Mouse (Mus musculus): ENCODE measurements around the gene Nrip1. TPM values are rescaled to one million over a fixed set of nuclear protein-coding genes. Genes with fewer than 3 reads are reported as not detected.
A peak's percentile ranks its signal among the peaks of the same experiment; 100 is the strongest.

Nrip1 gene
- 36.9 and 37.2 TPM in 2 replicates for polyA plus RNA-seq (2016; fragmentation: Nextera tagmentation; extraction: Ambion mirVana)

DNA sequence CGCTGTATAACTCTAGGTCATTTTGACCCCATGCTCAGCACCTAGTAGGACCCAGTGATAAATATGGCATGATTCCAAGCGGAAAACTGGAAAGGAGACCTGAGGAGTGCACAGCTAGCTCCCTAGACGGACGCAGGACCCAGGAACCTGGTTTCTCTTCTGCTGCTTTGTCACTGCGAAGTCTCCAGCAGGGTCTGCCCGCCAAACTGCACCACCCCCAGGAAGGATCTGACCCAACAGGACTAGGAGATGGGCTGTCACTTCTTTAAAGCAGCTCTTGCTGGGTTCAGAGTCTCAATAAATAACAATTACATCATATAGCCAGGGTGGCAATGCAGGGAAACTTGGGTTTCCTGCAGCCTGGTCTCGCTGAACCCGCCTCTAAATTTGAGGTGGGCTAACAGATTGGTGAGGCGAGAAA, at the start of gene Nrip1:
TSS of gene Nrip1 (minus strand) at position 157 of the 421 bp plus-strand sequence.
- no peaks in the 10 kb centered on the region for H3K36me3 ChIP-seq
- H3K9me3 ChIP-seq = no peaks in the 10 kb centered on the region
- H3K27me3 ChIP-seq = no peaks in the 10 kb centered on the region
- H3K4me2 ChIP-seq = peak within 1 kb of the TSS; percentile 71
- ATAC-seq (ENCODE audit: insufficient number of reproducible peaks, insufficient read depth, low FRiP score, low TSS enrichment, low read depth) = no peak
- 1% methylated on average over 9 of the region's 9 CpGs for WGBS
- peak within 1 kb of the TSS; percentile 97 for H3K9ac ChIP-seq (replicated peaks)
- peak within 1 kb of the TSS; percentile 99 for H3K27ac ChIP-seq
- peaks cover 19% of the 10 kb centered on the region for H3K4me1 ChIP-seq (replicated peaks)
- peak within 1 kb of the TSS; percentile 87 for H3K4me3 ChIP-seq (replicated peaks)

DNA sequence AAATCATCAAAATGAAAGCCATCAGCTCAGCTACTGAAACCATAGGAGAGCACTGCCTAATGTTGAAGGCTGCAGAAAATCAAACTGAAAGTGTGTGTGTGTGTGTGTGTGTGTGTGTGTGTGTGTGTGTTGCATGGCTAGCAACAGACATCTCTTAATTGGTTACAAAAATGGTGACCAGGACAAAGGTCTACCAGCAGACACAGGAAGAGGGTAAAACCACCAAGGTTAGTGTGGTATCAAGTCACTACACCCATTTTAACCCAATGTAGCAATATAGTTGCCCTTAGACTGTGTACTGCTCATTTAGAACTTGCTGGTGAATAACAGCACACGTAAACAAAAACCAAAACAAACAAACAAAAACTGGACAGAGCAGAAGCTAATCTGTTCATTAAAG, 48.9 kb upstream of the Nrip1 start:
- Histone ChIP-seq H3K27ac (no peak overlapping the region), H3K27me3 (0 out of 2 replicates have a peak, but pooled peaks cover 2% of the 10 kb centered on the region), H3K4me2 (no peak overlapping the region), H3K4me1 (replicated peaks) (no peaks in the 10 kb centered on the region), H3K9ac (replicated peaks) (no peak overlapping the region), H3K9me3 (no peaks in the 10 kb centered on the region), H3K4me3 (replicated peaks) (no peak overlapping the region), H3K36me3 (no peaks in the 10 kb centered on the region)
- WGBS = 88% methylated on average over 1 of the region's 1 CpGs
- no peak for ATAC-seq (ENCODE audit: insufficient number of reproducible peaks, insufficient read depth, low FRiP score, low TSS enrichment, low read depth)

DNA sequence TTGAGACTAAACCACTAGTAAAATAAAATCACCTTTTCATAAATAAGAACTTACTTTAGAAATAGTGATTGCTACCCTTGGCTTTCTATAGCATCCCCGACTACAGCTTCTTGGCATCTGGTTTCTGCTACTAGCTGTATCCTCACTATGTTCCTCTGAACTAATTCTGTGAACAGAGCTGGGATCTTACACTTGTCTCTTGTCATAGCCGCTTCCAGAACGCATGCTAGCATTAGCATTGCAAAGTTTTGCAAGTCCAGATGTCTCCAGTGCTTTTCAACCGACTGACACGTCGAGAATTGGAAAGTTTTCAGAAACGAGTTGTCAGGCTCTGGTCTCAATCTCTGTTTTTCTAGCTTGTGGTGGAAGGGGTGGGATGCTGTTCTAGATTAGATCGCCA, 46.2 kb upstream of the Nrip1 start:
- H3K9ac ChIP-seq (replicated peaks) = no peak overlapping the region
- ATAC-seq (ENCODE audit: insufficient number of reproducible peaks, insufficient read depth, low FRiP score, low TSS enrichment, low read depth) = no peak
- 0 out of 2 replicates have a peak, but pooled peaks cover 10% of the 10 kb centered on the region for H3K4me1 ChIP-seq (replicated peaks)
- no peaks in the 10 kb centered on the region for H3K9me3 ChIP-seq
- no peaks in the 10 kb centered on the region for H3K36me3 ChIP-seq
- 0 out of 2 replicates have a peak, but pooled peaks cover 2% of the 10 kb centered on the region for H3K27me3 ChIP-seq
- no peak overlapping the region for H3K27ac ChIP-seq
- H3K4me3 ChIP-seq (replicated peaks) = no peak overlapping the region
- 76% methylated on average over 8 of the region's 8 CpGs for WGBS
- H3K4me2 ChIP-seq = no peak overlapping the region

DNA sequence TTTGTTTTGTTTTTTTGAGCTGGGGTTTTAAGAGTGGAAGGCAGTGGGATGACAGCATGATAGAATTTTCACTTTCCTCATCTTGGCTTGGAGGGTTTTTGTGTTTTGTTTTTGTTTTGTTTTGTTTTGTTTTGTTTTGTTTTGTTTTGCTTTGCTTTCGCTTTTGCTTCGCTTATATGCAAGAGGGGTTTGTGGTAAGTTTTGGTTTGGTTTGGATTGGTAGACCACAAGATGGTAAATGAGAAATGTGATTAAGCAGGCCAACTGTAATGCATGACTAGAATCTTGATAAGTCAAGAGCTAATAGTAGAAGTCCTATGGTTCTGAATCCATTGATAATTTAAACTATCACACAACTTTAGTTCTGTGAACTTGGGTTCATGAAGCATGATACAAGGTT, 42.9 kb upstream of the Nrip1 start:
- WGBS = 100% methylated on average over 2 of the region's 2 CpGs
- no peak overlapping the region for H3K4me3 ChIP-seq (replicated peaks)
- no peaks in the 10 kb centered on the region for H3K36me3 ChIP-seq
- H3K27ac ChIP-seq = no peak overlapping the region
- H3K4me1 ChIP-seq (replicated peaks) = 0 out of 2 replicates have a peak, but pooled peaks cover 13% of the 10 kb centered on the region
- no peaks in the 10 kb centered on the region for H3K9me3 ChIP-seq
- ATAC-seq (ENCODE audit: insufficient number of reproducible peaks, insufficient read depth, low FRiP score, low TSS enrichment, low read depth) = no peak
- no peak overlapping the region for H3K4me2 ChIP-seq
- no peak overlapping the region for H3K9ac ChIP-seq (replicated peaks)
- H3K27me3 ChIP-seq = peaks cover 2% of the 10 kb centered on the region; the same call in 1 of the 2 replicates

DNA sequence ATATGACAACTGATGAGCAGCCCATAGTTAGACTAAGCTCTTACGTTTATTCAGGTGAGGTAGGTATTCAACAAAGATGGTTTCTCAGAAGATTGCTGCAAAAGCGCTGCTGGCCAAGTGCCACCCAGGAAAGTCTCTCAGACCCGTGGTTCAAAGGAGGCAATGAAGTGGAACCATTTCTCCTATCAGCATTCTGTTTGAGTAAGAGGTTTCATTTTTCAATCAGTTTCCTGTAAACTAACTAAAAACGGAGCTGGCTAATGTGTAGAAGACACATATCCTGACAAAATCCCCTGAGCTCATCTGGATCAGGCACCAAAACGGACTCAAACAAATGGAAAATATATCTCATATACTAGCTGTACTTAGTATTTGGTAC, 42.4 kb upstream of the Nrip1 start:
- no peak overlapping the region for H3K27ac ChIP-seq
- no peak overlapping the region for H3K4me3 ChIP-seq (replicated peaks)
- no peak overlapping the region for H3K9ac ChIP-seq (replicated peaks)
- H3K4me2 ChIP-seq = no peak overlapping the region
- H3K27me3 ChIP-seq = peaks cover 2% of the 10 kb centered on the region; the same call in 1 of the 2 replicates
- H3K9me3 ChIP-seq = no peaks in the 10 kb centered on the region
- 0 out of 2 replicates have a peak, but pooled peaks cover 13% of the 10 kb centered on the region for H3K4me1 ChIP-seq (replicated peaks)
- 86% methylated on average over 5 of the region's 5 CpGs for WGBS
- no peaks in the 10 kb centered on the region for H3K36me3 ChIP-seq
- ATAC-seq (ENCODE audit: insufficient number of reproducible peaks, insufficient read depth, low FRiP score, low TSS enrichment, low read depth) = no peak

DNA sequence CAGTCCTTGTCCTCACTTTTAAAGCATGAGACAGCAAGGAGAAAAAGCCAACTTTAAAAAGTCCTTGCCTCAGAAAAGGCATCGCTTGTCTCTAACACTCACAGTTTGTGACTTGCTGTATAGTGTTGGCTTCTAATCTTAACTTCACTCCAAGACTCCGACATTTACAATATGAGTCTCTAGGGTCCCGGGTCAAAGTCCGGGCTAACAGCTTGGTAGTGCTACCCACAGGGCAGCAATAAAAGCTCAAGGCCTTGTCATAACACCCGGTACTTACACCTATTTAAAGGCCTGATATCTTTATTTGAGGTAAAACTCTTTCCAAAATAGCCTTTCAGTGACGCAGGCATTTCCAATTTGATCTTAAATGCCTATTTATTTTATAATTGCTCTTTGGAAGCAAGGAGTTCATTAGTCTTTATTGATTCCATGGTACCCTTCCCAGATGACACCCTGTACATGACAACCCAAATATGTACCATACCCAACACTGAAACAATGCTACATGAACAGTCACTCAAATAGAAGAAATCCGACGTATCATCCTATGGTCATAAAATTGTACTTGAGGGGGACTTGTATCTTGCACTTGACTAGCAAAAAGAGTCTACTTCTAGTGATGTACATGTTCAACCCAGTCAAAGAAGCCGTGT, 41.9 kb upstream of the Nrip1 start:
- WGBS = 52% methylated on average over 9 of the region's 9 CpGs
- H3K27ac ChIP-seq = no peak overlapping the region
- ATAC-seq (ENCODE audit: insufficient number of reproducible peaks, insufficient read depth, low FRiP score, low TSS enrichment, low read depth) = no peak
- no peak overlapping the region for H3K4me3 ChIP-seq (replicated peaks)
- H3K9me3 ChIP-seq = no peaks in the 10 kb centered on the region
- H3K4me2 ChIP-seq = no peak overlapping the region
- H3K27me3 ChIP-seq = peaks cover under 1% of the 10 kb centered on the region; the same call in 1 of the 2 replicates
- H3K36me3 ChIP-seq = no peaks in the 10 kb centered on the region
- H3K4me1 ChIP-seq (replicated peaks) = 0 out of 2 replicates have a peak, but pooled peaks cover 13% of the 10 kb centered on the region
- no peak overlapping the region for H3K9ac ChIP-seq (replicated peaks)

DNA sequence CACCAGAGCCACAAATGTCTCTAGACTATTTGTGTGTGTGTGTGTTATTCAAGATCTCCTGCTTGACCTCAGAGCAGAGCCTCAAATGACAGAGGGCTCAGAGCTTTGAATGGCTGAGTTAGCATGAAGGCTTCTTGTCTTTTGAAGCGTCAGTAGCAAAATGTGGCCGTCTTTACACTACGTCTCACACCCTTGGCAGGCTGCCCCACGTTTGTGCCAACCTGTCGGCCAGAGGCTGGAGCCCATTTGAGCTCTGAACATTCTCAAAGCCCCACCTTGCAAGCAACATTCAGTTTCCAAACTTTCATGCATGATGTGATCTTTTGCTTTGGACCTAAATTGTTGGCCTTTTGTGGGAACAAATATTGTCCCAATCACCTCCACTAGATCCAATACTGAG, 40.9 kb upstream of the Nrip1 start:
- WGBS = 63% methylated on average over 5 of the region's 5 CpGs
- 0 out of 2 replicates have a peak, but pooled peaks cover 13% of the 10 kb centered on the region for H3K4me1 ChIP-seq (replicated peaks)

DNA sequence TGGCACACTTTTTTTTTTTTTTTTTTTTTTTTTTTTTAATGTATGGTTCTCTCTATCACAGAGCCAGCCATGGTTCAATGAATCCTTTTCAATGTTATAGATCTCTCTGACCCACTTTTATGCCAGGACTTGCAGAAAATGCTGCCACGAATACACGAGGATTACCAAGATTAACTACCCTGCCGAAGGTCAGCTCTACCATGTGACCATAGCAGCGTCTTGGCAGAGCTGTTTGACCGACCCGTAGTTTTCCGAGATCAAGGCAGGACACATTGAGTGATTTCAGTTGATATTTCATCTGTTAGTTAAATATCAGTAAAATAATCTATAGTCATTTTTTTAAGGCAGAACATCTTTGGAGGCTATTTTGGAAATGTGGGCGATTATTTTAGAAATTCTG, 40.0 kb upstream of the Nrip1 start:
- H3K4me1 ChIP-seq (replicated peaks) = 0 out of 2 replicates have a peak, but pooled peaks cover 13% of the 10 kb centered on the region
- H3K4me3 ChIP-seq (replicated peaks) = no peak overlapping the region
- H3K9ac ChIP-seq (replicated peaks) = no peak overlapping the region
- H3K36me3 ChIP-seq = no peaks in the 10 kb centered on the region
- WGBS = 92% methylated on average over 8 of the region's 8 CpGs
- H3K9me3 ChIP-seq = no peaks in the 10 kb centered on the region
- H3K27me3 ChIP-seq = no peaks in the 10 kb centered on the region; the same call in 1 of the 2 replicates
- ATAC-seq (ENCODE audit: insufficient number of reproducible peaks, insufficient read depth, low FRiP score, low TSS enrichment, low read depth) = no peak
- no peak overlapping the region for H3K4me2 ChIP-seq
- H3K27ac ChIP-seq = no peak overlapping the region

More for the DNA sequence above, 40.9 kb upstream of the Nrip1 start:
- Histone ChIP-seq H3K9me3 (no peaks in the 10 kb centered on the region), H3K27ac (no peak overlapping the region), H3K4me2 (no peak overlapping the region), H3K36me3 (no peaks in the 10 kb centered on the region), H3K9ac (replicated peaks) (no peak overlapping the region), H3K27me3 (no peaks in the 10 kb centered on the region; the same call in 1 of the 2 replicates), H3K4me3 (replicated peaks) (no peak overlapping the region)
- ATAC-seq (ENCODE audit: insufficient number of reproducible peaks, insufficient read depth, low FRiP score, low TSS enrichment, low read depth) = no peak

DNA sequence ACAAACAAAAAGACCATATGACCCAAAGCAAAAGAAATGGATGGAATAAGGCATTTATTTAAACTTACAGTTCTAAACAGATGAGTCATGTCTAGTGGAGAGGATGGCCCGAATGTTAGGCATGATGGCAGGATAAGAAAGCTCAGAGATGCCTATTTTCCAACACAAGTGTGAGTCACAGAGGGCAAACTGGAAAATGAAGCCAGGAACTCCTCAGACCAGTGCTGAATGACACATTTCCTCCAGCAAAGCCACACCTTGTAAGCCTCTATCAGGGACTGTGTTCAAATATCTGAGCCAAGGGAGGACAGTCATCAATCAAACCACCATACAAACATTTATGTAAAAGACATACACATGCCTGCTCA, 35.7 kb upstream of the Nrip1 start:
- Histone ChIP-seq H3K27ac (no peak overlapping the region), H3K27me3 (peaks cover 3% of the 10 kb centered on the region; the same call in 1 of the 2 replicates), H3K36me3 (no peaks in the 10 kb centered on the region), H3K4me2 (no peak overlapping the region), H3K9ac (replicated peaks) (no peak overlapping the region), H3K4me3 (replicated peaks) (no peak overlapping the region), H3K9me3 (no peaks in the 10 kb centered on the region), H3K4me1 (replicated peaks) (peaks cover 6% of the 10 kb centered on the region; the same call in 1 of the 2 replicates)
- ATAC-seq (ENCODE audit: insufficient number of reproducible peaks, insufficient read depth, low FRiP score, low TSS enrichment, low read depth) = no peak
- WGBS = 81% methylated on average over 1 of the region's 1 CpGs

DNA sequence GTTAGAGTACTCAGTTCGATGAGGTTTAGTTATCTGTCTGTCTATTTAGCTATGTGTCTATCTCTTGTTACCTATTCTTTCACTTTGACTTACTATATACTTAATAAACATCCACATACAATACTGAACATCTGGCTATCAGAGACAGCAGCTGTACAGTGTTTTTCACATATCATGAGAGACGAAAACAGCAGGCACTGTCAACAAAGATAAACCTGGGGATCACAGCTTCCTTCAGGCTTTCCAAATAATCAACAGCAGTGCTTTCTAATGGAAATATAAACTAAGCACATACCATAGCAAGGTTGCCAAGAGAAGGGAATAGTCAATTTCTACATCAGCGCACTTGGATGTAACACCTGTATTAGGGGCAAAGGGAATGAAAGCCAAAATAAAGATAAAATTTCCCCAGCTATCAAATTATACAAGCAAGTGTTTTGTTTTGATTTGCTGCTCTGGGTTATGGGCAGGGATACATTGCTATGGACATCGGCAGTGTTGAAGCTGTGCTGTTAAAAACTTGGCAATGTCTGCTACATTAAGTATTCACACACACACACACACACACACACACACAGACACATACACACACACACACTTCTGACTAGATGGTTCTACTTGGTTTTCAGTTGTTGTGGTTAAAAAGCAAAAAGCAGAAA, 35.2 kb upstream of the Nrip1 start:
- WGBS = 90% methylated on average over 4 of the region's 4 CpGs
- ATAC-seq (ENCODE audit: insufficient number of reproducible peaks, insufficient read depth, low FRiP score, low TSS enrichment, low read depth) = no peak
- H3K4me1 ChIP-seq (replicated peaks) = peaks cover 6% of the 10 kb centered on the region; the same call in 1 of the 2 replicates
- peaks cover 3% of the 10 kb centered on the region; the same call in 1 of the 2 replicates for H3K27me3 ChIP-seq
- no peaks in the 10 kb centered on the region for H3K36me3 ChIP-seq
- H3K9me3 ChIP-seq = no peaks in the 10 kb centered on the region
- H3K27ac ChIP-seq = no peak overlapping the region
- no peak overlapping the region for H3K4me2 ChIP-seq
- no peak overlapping the region for H3K4me3 ChIP-seq (replicated peaks)
- H3K9ac ChIP-seq (replicated peaks) = no peak overlapping the region

DNA sequence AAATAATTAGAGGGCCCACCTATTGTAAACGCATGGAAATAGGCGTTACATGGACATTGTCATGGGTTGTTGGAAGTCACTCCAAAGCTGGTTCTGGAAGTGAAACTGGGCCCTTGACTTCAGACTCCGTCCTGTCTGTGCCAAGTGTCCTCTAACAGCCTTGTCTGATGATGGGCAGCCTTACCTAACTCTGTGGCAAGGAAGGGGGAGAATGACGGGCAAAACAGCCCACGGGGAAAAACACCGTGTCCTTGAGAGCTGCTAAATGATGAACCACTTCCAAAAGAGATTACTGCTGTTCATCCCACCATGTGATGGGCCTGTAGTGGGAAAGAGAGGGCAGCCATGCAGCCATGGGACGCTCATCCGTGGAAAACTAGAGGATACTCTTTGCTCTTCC, 34.6 kb upstream of the Nrip1 start:
- Histone ChIP-seq H3K36me3 (no peaks in the 10 kb centered on the region), H3K27me3 (0 out of 2 replicates have a peak, but pooled peaks cover 3% of the 10 kb centered on the region), H3K27ac (no peak overlapping the region), H3K9ac (replicated peaks) (no peak overlapping the region), H3K9me3 (no peaks in the 10 kb centered on the region), H3K4me3 (replicated peaks) (no peak overlapping the region), H3K4me2 (no peak overlapping the region), H3K4me1 (replicated peaks) (peaks cover 6% of the 10 kb centered on the region; the same call in 1 of the 2 replicates)
- WGBS = 92% methylated on average over 8 of the region's 8 CpGs
- ATAC-seq (ENCODE audit: insufficient number of reproducible peaks, insufficient read depth, low FRiP score, low TSS enrichment, low read depth) = no peak
